Mouse (Mus musculus) embryonic facial prominence, embryonic 10.5 days (tissue): ENCODE results near the gene Plekha6. TPM values are rescaled to one million over a fixed set of nuclear protein-coding genes. Genes with fewer than 3 reads are reported as not detected.

Source experiments
- DNase-seq: peaks from one replicate; pipeline ENCODE4 v3.0.0-alpha.2; 2017; ENCODE audit warnings: low spot score
- H3K27ac ChIP-seq: fragments of 300-500 bp; sonication (generic); replicated peaks from 2 replicates; pipeline ENCODE4 v1.5.1; 2016; ENCODE audit warnings: mild to moderate bottlenecking
- H3K27me3 ChIP-seq: fragments of 300-500 bp; sonication (generic); replicated peaks from 2 replicates; pipeline ENCODE4 v1.6.1; 2016; ENCODE audit warnings: low read depth, mild to moderate bottlenecking; ENCODE audit not compliant: poor library complexity, severe bottlenecking
- H3K36me3 ChIP-seq: fragments of 300-500 bp; sonication (generic); replicated peaks from 2 replicates; pipeline ENCODE4 v1.6.1; 2016; ENCODE audit warnings: mild to moderate bottlenecking, moderate library complexity
- H3K4me1 ChIP-seq: fragments of 300-500 bp; sonication (generic); 2 replicates; pipeline ENCODE4 v1.6.1; 2016
- H3K4me3 ChIP-seq: fragments of 300-500 bp; sonication (generic); 2 replicates; pipeline ENCODE4 v1.5.1; 2016; ENCODE audit warnings: mild to moderate bottlenecking, moderate library complexity
- H3K9me3 ChIP-seq: fragments of 300-500 bp; sonication (generic); 2 replicates; pipeline ENCODE4 v1.6.1; 2016; ENCODE audit warnings: mild to moderate bottlenecking
- WGBS: fragments of 180-500 bp; shearing (Covaris S2); methylation state at CpG from one replicate; pipeline ENCODE4 v1.1.7; 2016; 5-methylcytosine and 5-hydroxymethylcytosine counted together
- polyA plus RNA-seq: library from polyadenylated mRNA; unstranded; fragments of >200 nt; fragmentation: Nextera tagmentation; extraction: Ambion mirVana; gene quantifications from 2 replicates; pipeline ENCODE4 v1.2.1, GENCODE M21; 2016

Plekha6 gene
- polyA plus RNA-seq, 1 experiment from 2014 or later = 3.4 TPM

GRCm38 (mm10) chr1:133130638-133131560, 33.1 kb upstream of the Plekha6 start, which contains the start of gene Ppp1r15b:
Gene Ppp1r15b, plus strand, starts transcription at chr1:133131143.
- Histone ChIP-seq H3K9me3 (no peaks in the 10 kb centered on the region), H3K27ac (peak within 1 kb of the TSS; percentile 97), H3K4me3 (peak within 1 kb of the TSS; percentile 78), H3K4me1 (peaks cover 55% of the 10 kb centered on the region), H3K27me3 (no peaks in the 10 kb centered on the region), H3K36me3 (peaks cover 34% of the 10 kb centered on the region)
- DNase-seq = peak; percentile 99
- 1% methylated on average over 72 of the region's 72 CpGs for WGBS

- H3K36me3 ChIP-seq = peaks cover 40% of the 10 kb centered on the region
- peaks cover 57% of the 10 kb centered on the region for H3K4me1 ChIP-seq
- H3K27me3 ChIP-seq = no peaks in the 10 kb centered on the region
- no peaks in the 10 kb centered on the region for H3K9me3 ChIP-seq
- DNase-seq = no peak
- under 1% methylated on average over 35 of the region's 35 CpGs for WGBS
- H3K4me3 ChIP-seq = peak overlapping the region; percentile 78
- H3K27ac ChIP-seq = peak overlapping the region; percentile 97
These were observed 32.5 kb upstream of the Plekha6 start for GRCm38 (mm10) chr1:133131561-133131905.

DNA sequence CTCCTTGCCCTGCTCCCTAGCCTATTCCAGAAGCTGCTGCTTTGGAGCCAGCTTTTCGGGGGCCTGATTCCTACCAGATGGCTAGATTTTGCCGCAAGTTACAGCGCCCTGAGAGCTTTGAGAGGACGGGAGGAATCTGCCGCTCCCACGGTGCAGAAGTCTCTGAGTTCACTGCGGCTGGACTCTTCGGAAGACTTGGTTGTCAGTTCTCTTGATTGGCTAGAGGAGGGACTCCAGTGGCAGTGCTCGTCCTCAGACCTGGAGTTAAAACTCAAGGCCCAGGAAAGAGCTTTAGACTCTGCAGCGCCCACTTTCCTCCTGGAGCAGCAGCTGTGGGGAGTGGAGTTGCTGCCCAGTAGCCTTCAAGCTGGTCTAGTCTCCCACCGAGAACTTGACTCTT, 32.1 kb upstream of the Plekha6 start:
- H3K27ac ChIP-seq = peak overlapping the region; percentile 97
- no peak for DNase-seq
- no peaks in the 10 kb centered on the region for H3K9me3 ChIP-seq
- peak overlapping the region; percentile 78 for H3K4me3 ChIP-seq
- WGBS = under 1% methylated on average over 11 of the region's 11 CpGs
- H3K4me1 ChIP-seq = peaks cover 57% of the 10 kb centered on the region
- H3K36me3 ChIP-seq = peaks cover 44% of the 10 kb centered on the region
- H3K27me3 ChIP-seq = no peaks in the 10 kb centered on the region

GRCm38 (mm10) chr1:133132388-133133326, 31.4 kb upstream of the Plekha6 start:
- H3K36me3 ChIP-seq = peaks cover 52% of the 10 kb centered on the region
- 18% methylated on average over 26 of the region's 26 CpGs for WGBS
- no peaks in the 10 kb centered on the region for H3K9me3 ChIP-seq
- H3K4me1 ChIP-seq = peaks cover 54% of the 10 kb centered on the region
- no peaks in the 10 kb centered on the region for H3K27me3 ChIP-seq
- no peak for DNase-seq
- H3K27ac ChIP-seq = peak overlapping the region; percentile 97
- peak overlapping the region; percentile 78 for H3K4me3 ChIP-seq

DNA sequence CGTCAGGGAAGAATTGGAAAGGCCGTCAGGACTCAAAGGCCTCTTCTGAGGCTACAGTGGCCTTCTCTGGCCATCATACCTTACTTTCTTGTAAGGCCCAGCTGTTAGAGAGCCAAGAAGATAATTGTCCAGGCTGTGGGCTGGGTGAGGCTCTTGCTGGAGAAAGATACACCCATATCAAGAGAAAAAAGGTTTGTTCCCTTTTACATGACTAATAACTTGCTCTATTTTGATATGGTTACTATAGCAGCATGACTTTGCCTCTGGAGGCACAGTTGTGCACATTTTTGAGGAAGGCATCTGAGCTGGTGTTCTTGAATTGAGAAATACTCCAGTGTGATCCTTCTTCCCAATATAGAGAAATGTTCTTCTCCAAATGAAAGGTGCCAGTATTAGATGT, 30.6 kb upstream of the Plekha6 start:
- DNase-seq = no peak
- Histone ChIP-seq H3K27ac (peak overlapping the region; percentile 97), H3K36me3 (peaks cover 59% of the 10 kb centered on the region), H3K4me1 (peaks cover 54% of the 10 kb centered on the region), H3K9me3 (no peaks in the 10 kb centered on the region), H3K27me3 (no peaks in the 10 kb centered on the region), H3K4me3 (peak overlapping the region; percentile 78)
- WGBS = 27% methylated on average over 2 of the region's 2 CpGs

GRCm38 (mm10) chr1:133134071-133134470, 29.9 kb upstream of the Plekha6 start:
- Histone ChIP-seq H3K27ac (no peak overlapping the region), H3K36me3 (peaks cover 66% of the 10 kb centered on the region), H3K4me3 (peak overlapping the region; percentile 78), H3K9me3 (no peaks in the 10 kb centered on the region), H3K4me1 (peaks cover 52% of the 10 kb centered on the region), H3K27me3 (no peaks in the 10 kb centered on the region)
- WGBS = 43% methylated on average over 4 of the region's 4 CpGs
- DNase-seq = no peak

DNA sequence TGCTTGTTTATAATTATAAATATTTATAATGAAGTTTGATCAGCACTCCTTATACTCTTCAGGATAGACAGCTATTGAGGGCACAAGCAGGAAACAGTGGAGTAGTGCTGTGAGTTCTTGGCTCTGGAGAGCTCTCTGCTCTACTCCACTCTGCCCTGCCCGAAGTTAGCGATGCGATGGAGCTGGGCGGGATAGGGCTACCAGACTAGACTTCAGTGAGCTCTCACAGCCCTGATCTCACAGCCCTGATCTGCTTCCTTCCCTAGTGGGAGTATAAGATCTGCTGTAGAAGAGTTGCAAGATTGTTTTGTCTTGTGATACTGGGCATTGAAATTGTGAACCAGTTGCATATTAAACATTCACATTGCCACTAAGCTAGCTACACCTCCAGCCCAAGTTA, 29.1 kb upstream of the Plekha6 start:
- Histone ChIP-seq H3K9me3 (no peaks in the 10 kb centered on the region), H3K27me3 (no peaks in the 10 kb centered on the region), H3K27ac (no peak overlapping the region), H3K4me1 (peaks cover 44% of the 10 kb centered on the region), H3K4me3 (peak overlapping the region; percentile 78), H3K36me3 (peaks cover 74% of the 10 kb centered on the region)
- DNase-seq = no peak
- 63% methylated on average over 4 of the region's 4 CpGs for WGBS

DNA sequence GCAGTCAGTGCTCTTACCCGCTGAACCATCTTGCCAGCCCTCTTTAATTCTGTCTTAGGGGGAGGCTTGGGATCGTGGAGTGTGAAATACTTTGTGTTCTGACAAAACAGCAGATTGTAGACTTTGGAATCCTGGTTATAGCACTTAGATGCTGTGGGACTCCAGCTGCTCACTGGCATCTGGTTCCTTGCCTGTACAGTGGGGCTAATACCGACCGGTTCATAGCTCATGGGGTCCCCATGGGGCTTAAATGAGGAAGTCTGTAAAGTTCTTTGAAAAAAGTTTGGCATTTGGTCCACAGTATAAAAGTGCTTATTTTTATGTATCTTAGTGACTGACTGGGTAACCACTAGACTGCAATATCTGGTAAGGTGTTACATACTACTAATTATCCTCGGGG, 28.2 kb upstream of the Plekha6 start:
- Histone ChIP-seq H3K27me3 (no peaks in the 10 kb centered on the region), H3K36me3 (peaks cover 83% of the 10 kb centered on the region), H3K9me3 (no peaks in the 10 kb centered on the region), H3K27ac (no peak overlapping the region), H3K4me3 (peak overlapping the region; percentile 78), H3K4me1 (peaks cover 36% of the 10 kb centered on the region)
- no peak for DNase-seq
- 81% methylated on average over 5 of the region's 5 CpGs for WGBS

GRCm38 (mm10) chr1:133138401-133138800, 25.6 kb upstream of the Plekha6 start:
- Histone ChIP-seq H3K27me3 (no peaks in the 10 kb centered on the region), H3K4me1 (peaks cover 27% of the 10 kb centered on the region), H3K36me3 (peaks cover 92% of the 10 kb centered on the region), H3K9me3 (no peaks in the 10 kb centered on the region), H3K27ac (no peak overlapping the region), H3K4me3 (no peak overlapping the region)
- WGBS = 92% methylated on average over 1 of the region's 1 CpGs
- no peak for DNase-seq

- H3K9me3 ChIP-seq = peaks cover 11% of the 10 kb centered on the region; the same call in 1 of the 2 replicates
- 65% methylated on average over 22 of the region's 22 CpGs for WGBS
- H3K36me3 ChIP-seq = peaks cover 15% of the 10 kb centered on the region
- DNase-seq = peak; percentile 58
- 0 out of 2 replicates have a peak, but pooled peaks cover 2% of the 10 kb centered on the region for H3K4me1 ChIP-seq
- no peak overlapping the region for H3K4me3 ChIP-seq
- no peak overlapping the region for H3K27ac ChIP-seq
- H3K27me3 ChIP-seq = no peaks in the 10 kb centered on the region
These were observed 17.7 kb upstream of the Plekha6 start for GRCm38 (mm10) chr1:133146014-133147009.

DNA sequence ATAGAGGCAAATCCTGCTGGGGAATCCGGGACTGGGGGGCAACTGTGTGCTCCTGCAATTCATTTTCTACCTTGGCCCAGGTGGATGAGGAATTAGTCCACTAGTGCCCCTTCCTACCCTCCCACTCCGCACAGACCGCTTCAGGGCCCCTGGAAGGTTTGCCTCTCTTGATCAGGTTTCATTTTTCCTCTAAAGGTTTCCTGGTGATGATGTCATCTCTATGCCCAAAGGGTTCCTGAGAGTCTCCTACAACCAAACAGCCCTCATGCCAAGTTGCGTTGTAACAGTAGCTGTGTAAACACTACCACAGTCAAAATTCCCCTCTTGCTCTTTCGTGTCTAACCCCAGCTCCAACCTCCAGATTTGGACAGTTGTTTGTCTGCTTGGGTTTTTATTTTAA, 16.7 kb upstream of the Plekha6 start:
- Histone ChIP-seq H3K9me3 (peaks cover 11% of the 10 kb centered on the region; the same call in 1 of the 2 replicates), H3K4me1 (0 out of 2 replicates have a peak, but pooled peaks cover 2% of the 10 kb centered on the region), H3K27me3 (no peaks in the 10 kb centered on the region), H3K36me3 (peaks cover 7% of the 10 kb centered on the region), H3K4me3 (no peak overlapping the region), H3K27ac (no peak overlapping the region)
- DNase-seq = no peak
- 81% methylated on average over 5 of the region's 5 CpGs for WGBS
